Mouse (Mus musculus) kidney, adult 2 months (tissue): ENCODE data around the gene Tsc22d3.

Experiments
- CTCF ChIP-seq: fragments of 200-500 bp; conservative IDR thresholded peaks from 2 replicates; pipeline ENCODE4 v1.5.1; 2011; ENCODE audit warnings: low read depth, mild to moderate bottlenecking, control low read depth, low read length, moderate library complexity, mixed read lengths; ENCODE audit not compliant: insufficient read depth, insufficient read length
- POLR2A ChIP-seq: fragments of 200-500 bp; IDR thresholded peaks from one replicate; pipeline ENCODE4 v1.6.1; 2011; ENCODE audit warnings: low read depth, low read length, control low read depth

GRCm38 (mm10) chrX:140572702-140573338 is 27.6 kb downstream of the Tsc22d3 start:
- no peak for TF ChIP-seq POLR2A
- no peak for TF ChIP-seq CTCF
